Mouse (Mus musculus) myocyte (in vitro differentiated cells): Measurements from ENCODE around the gene Etv5.

Source experiments
- CEBPB ChIP-seq: IDR thresholded peaks from 2 replicates; pipeline ENCODE4 v1.6.1; 2011; ENCODE audit warnings: mild to moderate bottlenecking, moderate library complexity; ENCODE audit not compliant: poor library complexity, insufficient read depth, severe bottlenecking
- E2F4 ChIP-seq: IDR thresholded peaks from one replicate; pipeline ENCODE4 v1.6.1; 2011; ENCODE audit warnings: mild to moderate bottlenecking, control low read depth, moderate library complexity; ENCODE audit not compliant: insufficient read depth
- MAX ChIP-seq: IDR thresholded peaks from one replicate; pipeline ENCODE4 v1.6.1; 2011; ENCODE audit warnings: low read depth, mild to moderate bottlenecking, control low read depth
- MYOD1 ChIP-seq, 3 experiments: IDR thresholded peaks; one replicate each; pipeline ENCODE4 v1.6.1; 2011; ENCODE audit warnings: control low read depth in 2 of 3, low read depth in 2 of 3, mild to moderate bottlenecking in 2 of 3, moderate library complexity in 1 of 3; ENCODE audit not compliant: insufficient read length in 2 of 3, control insufficient read depth in 1 of 3
- MYOG ChIP-seq, 3 experiments: IDR thresholded peaks; one replicate each; pipeline ENCODE4 v1.6.1; 2011; ENCODE audit warnings: control low read depth in 2 of 3, low read depth in 2 of 3, mild to moderate bottlenecking in 2 of 3; ENCODE audit not compliant: insufficient read length in 2 of 3, control insufficient read depth in 1 of 3, insufficient read depth in 1 of 3
- POLR2A ChIP-seq: IDR thresholded peaks from one replicate; pipeline ENCODE4 v1.6.1; 2011; ENCODE audit warnings: low read depth, mild to moderate bottlenecking, control low read depth, moderate library complexity; ENCODE audit not compliant: insufficient read length
- POLR2AphosphoS2 ChIP-seq: IDR thresholded peaks from one replicate; pipeline ENCODE4 v1.6.1; 2011; ENCODE audit warnings: low read depth, control low read depth; ENCODE audit not compliant: insufficient read length
- REST ChIP-seq: IDR thresholded peaks from one replicate; pipeline ENCODE4 v1.6.1; 2011; ENCODE audit warnings: mild to moderate bottlenecking, control low read depth, moderate library complexity; ENCODE audit not compliant: insufficient read depth, insufficient read length
- SRF ChIP-seq: IDR thresholded peaks from one replicate; pipeline ENCODE4 v1.6.1; 2011; ENCODE audit warnings: low read depth; ENCODE audit not compliant: control insufficient read depth, insufficient read length
- TCF12 ChIP-seq: IDR thresholded peaks from one replicate; pipeline ENCODE4 v1.6.1; 2011; ENCODE audit warnings: mild to moderate bottlenecking, control low read depth; ENCODE audit not compliant: poor library complexity, insufficient read depth, severe bottlenecking
- USF1 ChIP-seq: IDR thresholded peaks from one replicate; pipeline ENCODE4 v1.6.1; 2011; ENCODE audit warnings: low read depth, mild to moderate bottlenecking, control low read depth, moderate library complexity

GRCm38 (mm10) chr16:22372225-22372624 lies 67.3 kb downstream of the Etv5 start:
- no peak for TF ChIP-seq MAX
- TF ChIP-seq USF1, result no peak
- no peak for TF ChIP-seq E2F4
- TF ChIP-seq POLR2AphosphoS2, result no peak
- TF ChIP-seq REST, result no peak
- TF ChIP-seq POLR2A, result no peak
- TF ChIP-seq MYOG (IDR thresholded peaks at IDR 0.05; ENCODE audit: control insufficient read depth in 1 of 3, insufficient read depth in 1 of 3, insufficient read length in 2 of 3, low read depth in 2 of 3), result no peak
- TF ChIP-seq MYOD1 (IDR thresholded peaks at IDR 0.05; ENCODE audit: control insufficient read depth in 1 of 3, insufficient read length in 2 of 3, low read depth in 2 of 3), result no peak
- no peak for TF ChIP-seq TCF12
- no peak for TF ChIP-seq SRF
- TF ChIP-seq CEBPB, result no peak
